Mouse (Mus musculus): ENCODE data around the gene Pecr. TPM values are rescaled to one million over a fixed set of nuclear protein-coding genes. Genes with fewer than 3 reads are reported as not detected.
"Not testable (repeated sequence)": the region's sequence is repeated elsewhere in the genome, so short reads cannot be mapped to it uniquely, and the experiment has no call there.

The Pecr gene
- polyA plus RNA-seq, 1 experiment from 2014 or later, result 10.6 TPM

- 74% methylated on average over 9 of the region's 9 CpGs for WGBS
- H3K27ac ChIP-seq (ENCODE audit: low read depth, low read length), result peak overlapping the region; percentile 74
- no peak for ATAC-seq
- H3K4me3 ChIP-seq (ENCODE audit: low read length), result peak overlapping the region; percentile 44
- H3K27me3 ChIP-seq (replicated peaks; ENCODE audit: control insufficient read depth, insufficient read depth, low read length), result no peaks in the 10 kb centered on the region
- peaks cover 16% of the 10 kb centered on the region for H3K4me1 ChIP-seq (ENCODE audit: control insufficient read depth, insufficient read depth, low read depth, low read length)
- peak overlapping the region; percentile 51 for H3K4me2 ChIP-seq (ENCODE audit: low read length)
- no peaks in the 10 kb centered on the region; the same call in 1 of the 2 replicates for H3K36me3 ChIP-seq (ENCODE audit: control insufficient read depth, insufficient read depth, low read length)
- peak overlapping the region; percentile 71; the same call in 1 of the 2 replicates for H3K9ac ChIP-seq (ENCODE audit: low read depth, low read length)
- no peaks in the 10 kb centered on the region for H3K9me3 ChIP-seq (ENCODE audit: control insufficient read depth, low read length)
Measured at GRCm38 (mm10) chr1:72256381-72257256, 27.5 kb downstream of the Pecr start.

GRCm38 (mm10) chr1:72255854-72256175, 28.3 kb downstream of the Pecr start:
- no peaks in the 10 kb centered on the region for H3K9me3 ChIP-seq (ENCODE audit: control insufficient read depth, low read length)
- peak overlapping the region; percentile 44 for H3K4me3 ChIP-seq (ENCODE audit: low read length)
- no peaks in the 10 kb centered on the region for H3K27me3 ChIP-seq (replicated peaks; ENCODE audit: control insufficient read depth, insufficient read depth, low read length)
- no peaks in the 10 kb centered on the region for H3K36me3 ChIP-seq (ENCODE audit: control insufficient read depth, insufficient read depth, low read length)
- peaks cover 16% of the 10 kb centered on the region for H3K4me1 ChIP-seq (ENCODE audit: control insufficient read depth, insufficient read depth, low read depth, low read length)
- 23% methylated on average over 11 of the region's 11 CpGs for WGBS
- no peak for ATAC-seq
- H3K9ac ChIP-seq (ENCODE audit: low read depth, low read length), result peak overlapping the region; percentile 71
- H3K4me2 ChIP-seq (ENCODE audit: low read length), result peak overlapping the region; percentile 51
- peak overlapping the region; percentile 74 for H3K27ac ChIP-seq (ENCODE audit: low read depth, low read length)

- Histone ChIP-seq H3K27me3 (replicated peaks; ENCODE audit: control insufficient read depth, insufficient read depth, low read length) (no peaks in the 10 kb centered on the region), H3K4me1 (ENCODE audit: control insufficient read depth, insufficient read depth, low read depth, low read length) (peaks cover 16% of the 10 kb centered on the region), H3K9me3 (ENCODE audit: control insufficient read depth, low read length) (no peaks in the 10 kb centered on the region), H3K9ac (ENCODE audit: low read depth, low read length) (peak overlapping the region; percentile 71), H3K4me2 (ENCODE audit: low read length) (peak overlapping the region; percentile 51), H3K4me3 (ENCODE audit: low read length) (peak overlapping the region; percentile 44), H3K36me3 (ENCODE audit: control insufficient read depth, insufficient read depth, low read length) (no peaks in the 10 kb centered on the region), H3K27ac (ENCODE audit: low read depth, low read length) (peak overlapping the region; percentile 74)
- WGBS, result 3% methylated on average over 12 of the region's 15 CpGs
- ATAC-seq, result peak; percentile 85
Measured at GRCm38 (mm10) chr1:72255062-72255853, 28.9 kb downstream of the Pecr start.

- Histone ChIP-seq H3K27me3 (replicated peaks; ENCODE audit: control insufficient read depth, insufficient read depth, low read length) (no peaks in the 10 kb centered on the region), H3K4me3 (ENCODE audit: low read length) (peak overlapping the region; percentile 44), H3K27ac (ENCODE audit: low read depth, low read length) (peak overlapping the region; percentile 74), H3K9me3 (ENCODE audit: control insufficient read depth, low read length) (no peaks in the 10 kb centered on the region), H3K4me1 (ENCODE audit: control insufficient read depth, insufficient read depth, low read depth, low read length) (peaks cover 16% of the 10 kb centered on the region), H3K4me2 (ENCODE audit: low read length) (peak overlapping the region; percentile 51), H3K36me3 (ENCODE audit: control insufficient read depth, insufficient read depth, low read length) (no peaks in the 10 kb centered on the region), H3K9ac (ENCODE audit: low read depth, low read length) (peak overlapping the region; percentile 71; the same call in 1 of the 2 replicates)
- under 1% methylated on average over 35 of the region's 35 CpGs for WGBS
- ATAC-seq, result peak; percentile 93
Measured at GRCm38 (mm10) chr1:72254545-72255061, 29.5 kb downstream of the Pecr start.

- peak overlapping the region; percentile 71; the same call in 1 of the 2 replicates for H3K9ac ChIP-seq (ENCODE audit: low read depth, low read length)
- H3K27ac ChIP-seq (ENCODE audit: low read depth, low read length), result peak overlapping the region; percentile 74
- peak overlapping the region; percentile 51 for H3K4me2 ChIP-seq (ENCODE audit: low read length)
- H3K4me3 ChIP-seq (ENCODE audit: low read length), result peak overlapping the region; percentile 44
- no peaks in the 10 kb centered on the region for H3K9me3 ChIP-seq (ENCODE audit: control insufficient read depth, low read length)
- H3K4me1 ChIP-seq (ENCODE audit: control insufficient read depth, insufficient read depth, low read depth, low read length), result peaks cover 16% of the 10 kb centered on the region
- peak; percentile 13; the same call in 1 of the 2 replicates for ATAC-seq
- no peaks in the 10 kb centered on the region for H3K36me3 ChIP-seq (ENCODE audit: control insufficient read depth, insufficient read depth, low read length)
- WGBS, result 31% methylated on average over 11 of the region's 11 CpGs
- H3K27me3 ChIP-seq (replicated peaks; ENCODE audit: control insufficient read depth, insufficient read depth, low read length), result no peaks in the 10 kb centered on the region
Measured at GRCm38 (mm10) chr1:72253881-72254491, 30.1 kb downstream of the Pecr start.

GRCm38 (mm10) chr1:72251806-72252205, 32.3 kb downstream of the Pecr start:
- Histone ChIP-seq H3K36me3 (ENCODE audit: control insufficient read depth, insufficient read depth, low read length) (no peaks in the 10 kb centered on the region), H3K27ac (ENCODE audit: low read depth, low read length) (no peak overlapping the region), H3K27me3 (replicated peaks; ENCODE audit: control insufficient read depth, insufficient read depth, low read length) (no peaks in the 10 kb centered on the region), H3K4me3 (ENCODE audit: low read length) (no peak overlapping the region), H3K4me2 (ENCODE audit: low read length) (no peak overlapping the region), H3K9me3 (ENCODE audit: control insufficient read depth, low read length) (no peaks in the 10 kb centered on the region), H3K4me1 (ENCODE audit: control insufficient read depth, insufficient read depth, low read depth, low read length) (peaks cover 13% of the 10 kb centered on the region), H3K9ac (ENCODE audit: low read depth, low read length) (no peak overlapping the region)
- WGBS, result 80% methylated on average over 1 of the region's 1 CpGs
- no peak for ATAC-seq

- not testable (repeated sequence) for ATAC-seq; H3K27ac ChIP-seq (ENCODE audit: low read depth, low read length); H3K4me1 ChIP-seq (ENCODE audit: control insufficient read depth, insufficient read depth, low read depth, low read length); H3K4me2 ChIP-seq (ENCODE audit: low read length); H3K27me3 ChIP-seq (replicated peaks; ENCODE audit: control insufficient read depth, insufficient read depth, low read length); H3K9me3 ChIP-seq (ENCODE audit: control insufficient read depth, low read length); H3K9ac ChIP-seq (ENCODE audit: low read depth, low read length); H3K36me3 ChIP-seq (ENCODE audit: control insufficient read depth, insufficient read depth, low read length); H3K4me3 ChIP-seq (ENCODE audit: low read length)
- 39% methylated on average over 9 of the region's 9 CpGs for WGBS
Measured at GRCm38 (mm10) chr1:72248226-72248737, 35.8 kb downstream of the Pecr start.

GRCm38 (mm10) chr1:72244317-72245036, 39.6 kb downstream of the Pecr start:
- Histone ChIP-seq H3K27me3 (replicated peaks; ENCODE audit: control insufficient read depth, insufficient read depth, low read length) (no peaks in the 10 kb centered on the region), H3K9ac (ENCODE audit: low read depth, low read length) (peak overlapping the region; percentile 83; the same call in 1 of the 2 replicates), H3K4me1 (ENCODE audit: control insufficient read depth, insufficient read depth, low read depth, low read length) (no peaks in the 10 kb centered on the region), H3K9me3 (ENCODE audit: control insufficient read depth, low read length) (no peaks in the 10 kb centered on the region), H3K4me2 (ENCODE audit: low read length) (peak overlapping the region; percentile 67), H3K36me3 (ENCODE audit: control insufficient read depth, insufficient read depth, low read length) (no peaks in the 10 kb centered on the region), H3K4me3 (ENCODE audit: low read length) (peak overlapping the region; percentile 48), H3K27ac (ENCODE audit: low read depth, low read length) (peak overlapping the region; percentile 95)
- ATAC-seq, result no peak
- WGBS, result under 1% methylated on average over 12 of the region's 12 CpGs

Measured in hindbrain, embryonic 16.5 days (tissue).